Mouse (Mus musculus) embryonic stem cell, embryonic (primary cell): ENCODE results near the gene Sp8.

ENCODE experiments used
- CTCF ChIA-PET, 4 experiments: fragments of 300-600 bp in 2 of 4; fragments of 350-600 bp in 2 of 4; sonication (Branson Sonifier 250); formaldehyde crosslinking; loops; one replicate each; lab custom pipeline; 2022; ENCODE audit warnings: inconsistent platforms in 2 of 4; lab: Charles Lee
- POLR2A ChIA-PET, 4 experiments: fragments of 300-600 bp in 2 of 4; fragments of 350-600 bp in 2 of 4; sonication (Branson Sonifier 250); formaldehyde crosslinking; loops; one replicate each; lab custom pipeline; 2022; ENCODE audit warnings: antibody characterized with exemption in 4 of 4, inconsistent platforms in 1 of 4; lab: Charles Lee

The Sp8 gene

DNA sequence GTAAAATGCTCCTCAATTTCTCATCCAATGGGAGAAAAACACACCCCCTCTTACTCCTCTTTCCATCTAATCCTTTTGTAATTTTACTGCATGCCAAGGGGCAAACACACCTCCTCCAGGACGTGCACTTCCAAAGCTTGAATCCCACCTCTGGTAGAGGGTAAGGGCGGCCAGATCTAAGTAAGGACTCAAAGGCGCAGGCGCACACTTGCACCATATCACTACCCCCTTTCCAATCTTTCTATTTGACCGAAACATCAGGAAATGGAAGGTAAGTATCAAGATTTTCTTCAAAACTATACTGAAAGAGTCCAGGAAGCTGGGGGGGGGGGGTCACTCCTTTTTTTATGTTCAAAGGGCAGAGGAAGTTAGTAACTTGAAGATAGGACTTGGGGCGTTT lies at the start of gene Sp8:
Sp8 (plus strand) TSS at position 109 of the 400 bp plus-strand sequence.
- ChIA-PET POLR2A (interaction anchor here in 2 of 4 experiments (0.6 to 3.7 kb wide), 7 partner anchors 9 to 1172 kb away, joined by 3 to 20 read pairs (median 3); no protein-coding TSS in a partner anchor), CTCF (interaction anchor here in 2 of 4 experiments (0.7 to 1.8 kb wide), 2 partner anchors 9 to 10 kb away, joined by 9 to 10 read pairs; no protein-coding TSS in a partner anchor)

DNA sequence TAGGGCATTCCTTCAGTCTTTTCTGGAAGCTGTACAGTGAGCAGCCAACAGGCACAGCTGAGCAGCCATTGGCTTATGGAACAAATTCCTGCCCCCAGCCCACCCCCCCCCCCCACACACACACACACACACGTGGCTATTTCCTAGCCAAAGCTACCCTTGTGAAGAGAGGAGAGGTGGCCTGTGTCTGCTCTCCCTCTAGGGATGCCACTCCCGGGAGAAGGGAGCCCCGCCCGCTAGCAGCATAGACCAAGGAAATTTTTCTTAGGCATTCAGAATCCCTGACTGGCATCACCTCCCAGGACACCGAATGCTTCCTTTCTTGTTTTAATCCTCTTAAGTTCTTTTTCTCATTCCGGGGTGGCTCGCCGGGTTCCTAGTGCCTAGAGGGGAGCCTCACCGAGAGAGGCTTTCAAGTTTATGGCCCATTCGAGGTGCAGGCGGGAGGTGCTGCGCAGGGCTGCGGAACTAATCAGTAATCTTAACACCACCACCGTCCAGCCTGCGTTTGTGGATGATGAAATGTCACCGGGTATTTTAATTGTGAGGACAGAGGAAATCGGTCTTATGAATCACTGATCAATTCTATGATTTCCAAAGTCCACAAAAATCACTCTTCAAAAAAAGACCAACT lies 34.7 kb upstream of the Sp8 start:
- ChIA-PET CTCF (no interaction called here), POLR2A (no interaction called here)

DNA sequence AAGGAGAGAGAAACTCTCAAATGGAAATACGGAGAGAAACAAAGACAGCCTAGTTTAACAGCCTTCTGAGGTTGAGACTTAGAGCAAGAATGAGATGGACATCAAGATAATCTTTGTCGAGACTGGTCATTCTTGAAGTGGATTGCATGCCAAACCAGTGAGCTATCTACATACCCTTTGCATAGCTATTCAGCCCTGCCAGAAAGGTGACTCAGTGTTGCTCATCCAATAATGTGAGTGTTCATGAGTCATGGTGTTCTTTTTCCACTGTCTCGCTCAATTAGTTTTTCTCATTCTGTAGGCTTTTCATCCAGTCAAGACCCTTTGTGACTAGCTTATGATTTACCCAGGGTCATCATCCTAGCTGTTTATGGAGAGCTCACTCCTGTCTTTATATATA lies 31.6 kb upstream of the Sp8 start:
- ChIA-PET POLR2A (no interaction called here), CTCF (no interaction called here)

DNA sequence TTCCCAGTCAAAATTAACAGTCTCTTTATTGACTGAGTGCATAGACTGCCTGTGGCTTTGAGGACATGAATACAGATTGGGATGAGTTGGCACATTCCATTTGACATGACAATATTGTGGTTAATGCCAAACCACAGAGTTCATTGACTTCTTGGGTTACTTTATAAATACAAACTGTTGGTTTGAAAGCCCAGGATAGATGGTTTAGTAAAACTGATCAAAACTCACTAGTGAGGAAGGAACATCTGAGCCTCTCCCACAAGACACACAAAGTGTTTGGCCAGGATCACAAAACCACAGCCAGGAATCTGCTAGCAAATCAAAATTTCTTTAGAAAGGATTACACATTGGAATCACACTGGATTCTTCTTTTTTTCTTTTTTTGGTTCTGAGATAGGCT lies 30.0 kb upstream of the Sp8 start:
- ChIA-PET CTCF (no interaction called here), POLR2A (no interaction called here)

DNA sequence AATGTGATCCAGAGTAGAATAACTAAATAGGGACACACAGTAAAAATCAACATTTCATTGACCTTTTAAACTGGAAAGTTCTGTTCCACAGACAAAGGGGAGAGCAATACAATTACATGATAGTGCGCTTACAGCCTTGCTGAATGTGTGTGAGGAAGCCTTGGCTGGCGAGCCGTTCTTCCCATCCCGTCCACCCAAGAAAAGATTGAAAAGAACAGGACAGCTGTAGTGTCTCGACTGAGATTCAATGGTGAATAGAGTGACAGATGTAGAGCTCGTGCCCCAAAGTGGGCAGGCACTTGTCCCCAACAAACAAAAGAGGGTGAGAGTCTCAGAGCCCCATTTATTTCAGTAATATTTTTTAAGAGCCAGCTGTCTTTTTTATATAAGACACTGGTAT lies 16.2 kb upstream of the Sp8 start:
- ChIA-PET POLR2A (no interaction called here), CTCF (no interaction called here)

DNA sequence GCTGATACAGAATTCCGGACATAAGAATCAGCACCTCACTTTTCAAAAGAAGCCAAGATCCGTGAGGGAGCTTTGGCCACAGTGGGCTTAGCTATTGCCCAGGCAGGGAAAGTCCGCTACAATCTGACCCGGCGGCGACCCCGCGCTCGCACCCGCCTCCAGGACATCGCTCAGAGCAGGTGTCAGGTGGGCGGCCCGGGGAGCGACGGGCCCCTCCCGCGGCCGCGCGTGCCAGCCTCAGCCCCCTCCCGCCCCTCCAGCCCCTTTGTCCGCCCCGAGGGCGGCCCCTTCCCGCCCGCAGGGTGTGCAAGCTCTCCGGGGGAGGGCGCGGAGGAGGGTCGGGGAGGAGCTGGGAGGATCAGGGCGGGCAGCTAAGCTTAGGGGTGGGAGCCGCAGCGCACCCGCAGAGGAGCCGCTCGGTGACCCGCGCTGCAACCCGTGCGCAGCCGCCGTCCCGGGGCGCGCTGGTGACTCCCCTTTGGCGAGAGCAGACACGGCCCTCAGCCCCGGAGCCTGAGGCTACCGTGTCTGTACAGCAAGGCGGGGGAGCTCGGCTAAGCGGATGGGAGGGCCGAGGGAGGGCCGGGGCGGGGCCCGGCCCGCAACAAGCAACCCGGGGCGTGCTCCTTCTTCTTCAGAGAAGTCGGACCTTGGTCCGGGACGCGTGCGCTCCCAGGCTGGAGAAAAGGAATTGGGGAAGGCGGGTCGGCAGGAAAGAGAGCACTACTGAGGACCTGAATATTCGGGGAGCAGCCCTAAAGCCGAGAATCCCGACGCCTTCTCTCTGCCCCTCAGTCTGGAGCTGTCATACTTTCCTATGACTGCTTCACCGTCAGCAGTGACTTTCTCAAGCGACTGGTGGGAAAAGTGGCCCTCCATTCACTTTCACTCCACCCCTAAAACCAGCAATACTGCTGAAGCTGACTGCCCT lies 9.5 kb upstream of the Sp8 start:
- POLR2A ChIA-PET: interaction anchor here in 3 of 4 experiments (0.6 to 2.3 kb wide), 13 partner anchors 9 to 535 kb away, joined by 3 to 20 read pairs (median 5); partner anchors contain the start of genes Sp8 (in 2 of the 3) and Sp4 (in 1 of the 3)
- CTCF ChIA-PET: interaction anchor here in 3 of 4 experiments (0.7 to 2.3 kb wide), 5 partner anchors 10 to 93 kb away, joined by 3 to 10 read pairs (median 3); partner anchors contain the start of gene Sp8 (in 1 of the 3)

DNA sequence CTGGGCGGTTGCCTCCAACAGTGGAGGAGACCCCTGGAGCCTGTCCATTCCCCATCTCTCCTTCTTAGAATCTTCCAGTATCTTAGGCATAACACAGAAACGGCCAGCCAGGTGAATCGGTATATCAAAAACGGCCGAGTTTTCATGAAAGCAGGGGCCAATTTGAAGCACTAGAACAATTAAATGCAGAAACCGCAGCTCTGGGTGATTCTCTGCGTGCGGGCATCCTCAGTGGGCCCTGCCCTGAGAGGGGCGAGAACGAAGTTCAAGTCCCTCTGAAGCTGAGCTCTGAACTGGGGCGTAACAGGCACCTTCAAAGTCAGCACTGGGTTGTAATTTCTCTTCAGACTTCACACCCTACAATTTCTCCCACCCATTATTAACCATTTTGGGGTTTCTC lies 8.8 kb upstream of the Sp8 start:
- POLR2A ChIA-PET: interaction anchor here in 3 of 4 experiments (0.6 to 2.3 kb wide), 10 partner anchors 9 to 536 kb away, joined by 3 to 20 read pairs (median 7); partner anchors contain the start of genes Sp8 (in 2 of the 3) and Sp4 (in 1 of the 3)
- CTCF ChIA-PET: interaction anchor here in 3 of 4 experiments (0.6 to 2.3 kb wide), 3 partner anchors 9 to 299 kb away, joined by 4 to 10 read pairs (median 4); partner anchors contain the start of gene Sp8 (in 1 of the 3)

DNA sequence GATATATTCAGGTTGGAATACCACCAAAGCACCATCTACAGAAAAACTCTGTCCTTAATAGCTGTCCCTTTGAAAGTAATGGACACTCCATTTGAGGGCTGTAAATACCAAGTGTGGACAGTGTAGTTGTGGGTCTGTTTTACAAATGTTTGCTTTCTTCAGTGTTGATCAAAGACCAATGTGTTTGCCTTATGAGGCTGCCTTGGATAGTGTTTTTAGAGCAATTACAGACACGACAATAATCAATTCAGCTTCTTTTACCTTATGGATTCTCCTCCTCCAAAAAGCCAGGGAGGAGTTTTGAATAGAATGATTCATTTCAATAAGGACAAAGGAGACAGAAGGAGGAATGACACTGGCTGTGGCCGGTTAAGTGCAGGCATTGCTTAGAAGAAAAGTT lies 7.9 kb upstream of the Sp8 start:
- ChIA-PET POLR2A (interaction anchor here in 2 of 4 experiments (0.6 to 2.3 kb wide), 2 partner anchors 9 to 92 kb away, joined by 5 to 20 read pairs; partner anchors contain the start of gene Sp8 (in 1 of the 2)), CTCF (interaction anchor here in 3 of 4 experiments (0.6 to 2.3 kb wide), 3 partner anchors 8 to 300 kb away, joined by 3 to 10 read pairs (median 4); partner anchors contain the start of gene Sp8 (in 1 of the 3))

DNA sequence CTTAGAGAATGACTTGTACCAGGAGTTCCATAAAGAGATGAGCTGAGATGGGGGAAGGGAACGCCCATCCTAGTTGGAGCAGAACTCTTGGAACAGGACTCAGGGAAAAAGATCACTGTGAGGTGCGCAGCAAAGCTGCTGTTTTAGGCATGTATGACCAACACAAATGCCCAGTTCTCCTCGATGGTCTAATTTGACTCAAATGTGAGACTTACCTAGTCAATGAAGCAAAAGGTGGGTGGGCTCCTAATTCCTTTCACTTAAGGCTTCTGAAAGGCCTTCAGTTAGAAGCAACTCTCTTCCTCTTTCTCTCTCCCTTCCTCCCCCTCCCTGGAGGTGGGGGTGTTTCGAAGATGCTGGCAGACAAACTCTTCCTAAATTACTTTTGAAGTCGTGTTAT lies 6.7 kb upstream of the Sp8 start:
- CTCF ChIA-PET: no interaction called here

DNA sequence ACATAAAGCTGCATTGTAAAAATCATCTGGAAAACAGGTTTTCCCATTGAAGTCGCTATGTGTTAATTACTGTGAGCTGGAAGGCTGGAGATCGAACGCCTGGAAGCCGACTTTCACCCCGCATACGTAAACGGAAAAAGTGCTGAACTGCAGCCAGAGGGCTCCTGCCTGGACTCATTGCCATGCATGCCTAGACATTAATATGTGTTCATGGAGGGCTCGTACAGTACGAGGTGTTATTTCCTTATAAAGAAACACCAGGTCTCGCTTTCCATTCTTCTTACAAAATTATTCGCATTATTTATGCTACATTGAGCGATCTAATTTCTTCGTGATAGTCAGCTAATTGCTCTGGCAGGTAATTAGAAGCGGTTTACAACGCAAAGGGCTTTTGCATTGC lies 5.8 kb upstream of the Sp8 start:
- ChIA-PET POLR2A (no interaction called here), CTCF (no interaction called here)

More for the DNA sequence above, 6.7 kb upstream of the Sp8 start:
- POLR2A ChIA-PET: no interaction called here

DNA sequence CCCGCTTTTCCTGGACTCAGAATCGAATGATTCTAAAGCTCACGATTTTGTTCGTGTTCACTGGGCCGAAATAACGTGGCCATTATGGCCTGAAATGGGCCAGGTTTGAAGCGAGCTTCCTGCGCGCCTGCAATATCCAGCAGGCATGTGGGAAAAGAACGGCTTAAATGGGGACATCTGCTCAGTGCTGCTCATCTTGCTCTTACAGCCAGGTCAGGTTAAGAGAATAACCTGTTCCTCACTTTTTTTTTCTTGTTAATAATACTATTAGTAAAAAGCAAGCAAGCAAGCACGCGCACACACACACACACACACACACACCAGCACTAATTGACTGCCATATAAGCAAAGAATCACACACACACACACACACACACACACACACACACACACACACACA lies 5.3 kb upstream of the Sp8 start:
- CTCF ChIA-PET: interaction anchor here in 1 of 4 experiments (0.7 kb wide), 1 partner anchor 376 kb away, joined by 5 read pairs; no protein-coding TSS in a partner anchor

DNA sequence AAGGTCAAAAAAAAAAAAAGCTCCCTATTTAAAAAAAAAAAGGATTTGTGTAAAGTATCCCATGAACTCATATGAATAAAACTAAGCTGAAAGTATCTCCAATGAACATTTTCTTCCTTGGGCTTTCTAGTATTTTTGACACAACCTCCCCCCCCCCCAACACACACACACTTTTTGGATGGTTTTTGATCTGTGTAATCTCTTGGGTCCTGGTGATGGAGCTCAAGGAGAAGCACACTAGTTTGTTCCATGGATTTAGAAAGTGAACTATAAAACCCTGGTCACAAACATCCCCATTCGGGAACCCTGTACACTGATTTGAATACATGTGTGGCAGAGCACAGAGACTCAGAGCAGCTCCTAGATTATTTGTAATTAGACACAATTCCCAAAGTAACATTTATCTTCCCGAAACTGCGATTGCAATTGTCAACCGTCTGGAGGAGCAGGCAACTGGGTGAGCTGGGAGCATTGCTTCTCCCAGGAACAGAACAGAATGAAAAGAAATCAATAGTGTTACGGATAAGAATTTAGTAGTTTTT lies 4.7 kb upstream of the Sp8 start:
- POLR2A ChIA-PET: interaction anchor here in 2 of 4 experiments (0.6 to 0.7 kb wide), 3 partner anchors 192 to 1687 kb away, joined by 3 read pairs; no protein-coding TSS in a partner anchor
- CTCF ChIA-PET: interaction anchor here in 1 of 4 experiments (0.6 to 0.7 kb wide), 2 partner anchors 233 to 377 kb away, joined by 5 to 6 read pairs; no protein-coding TSS in a partner anchor

More for the DNA sequence above, 5.3 kb upstream of the Sp8 start:
- POLR2A ChIA-PET: interaction anchor here in 2 of 4 experiments (0.6 to 0.7 kb wide), 3 partner anchors 191 to 1686 kb away, joined by 3 read pairs; no protein-coding TSS in a partner anchor

DNA sequence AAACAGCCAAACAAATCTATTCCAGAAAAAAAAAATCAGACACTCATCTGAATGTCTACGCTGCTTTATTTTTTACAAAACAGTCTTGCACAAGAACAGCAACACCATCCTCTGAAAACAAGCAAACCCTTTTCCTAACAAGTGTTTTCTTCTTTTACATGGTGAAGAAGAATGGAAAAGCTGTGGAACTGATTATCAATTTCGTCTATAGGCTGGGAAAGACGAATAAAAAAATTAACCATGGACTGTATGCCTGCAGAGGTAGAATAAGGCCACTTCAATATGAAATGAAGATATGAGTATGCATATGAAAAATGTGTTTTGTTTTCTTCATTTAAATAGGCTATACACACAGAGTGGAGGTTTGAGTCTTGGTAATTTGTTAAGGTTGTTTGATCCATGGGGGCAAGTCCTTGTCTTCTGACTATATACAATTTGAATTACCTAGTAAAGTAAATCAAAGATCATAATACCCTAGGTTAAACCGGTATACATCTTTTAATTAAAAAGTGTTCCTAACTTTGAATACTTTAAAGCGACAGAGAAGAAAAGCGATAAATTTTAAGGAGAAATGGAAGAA lies 4.1 kb upstream of the Sp8 start:
- CTCF ChIA-PET: no interaction called here

DNA sequence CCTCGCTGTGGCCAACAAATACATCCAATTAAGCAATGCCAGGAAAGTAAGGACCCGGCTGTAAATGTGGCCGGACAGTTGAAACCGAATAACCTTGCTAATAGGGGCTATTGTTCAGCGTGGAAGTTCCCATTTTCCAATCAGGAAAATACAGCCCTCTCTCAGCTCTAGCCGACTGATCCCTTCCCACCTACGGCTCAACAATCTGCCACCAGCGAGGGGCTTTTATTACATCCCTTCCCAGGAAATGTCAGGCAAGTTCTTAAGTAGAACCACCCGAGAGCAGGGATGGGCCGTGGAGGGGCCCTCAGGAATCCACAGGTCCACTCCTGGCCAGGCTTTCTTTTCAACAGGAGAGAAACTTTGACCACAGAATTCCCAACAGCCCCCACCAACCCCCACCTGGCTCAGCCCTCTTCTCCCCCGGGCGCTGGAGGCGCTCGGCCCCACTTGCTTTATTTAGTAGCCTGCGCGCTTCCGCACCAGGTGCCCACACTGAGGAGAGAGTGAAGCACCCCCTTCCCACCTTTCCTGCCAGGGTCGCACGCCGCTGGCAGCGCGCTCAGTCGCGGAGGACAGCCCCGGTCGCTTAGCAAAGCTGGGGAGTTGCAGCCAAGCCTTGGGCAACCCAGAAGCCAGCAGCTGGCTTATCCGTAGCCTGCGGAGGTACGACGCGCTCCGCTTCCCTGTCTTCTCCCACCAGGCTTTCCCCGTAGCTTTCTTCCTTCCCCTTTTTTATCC lies 3.3 kb upstream of the Sp8 start:
- POLR2A ChIA-PET: no interaction called here
- CTCF ChIA-PET: interaction anchor here in 1 of 4 experiments (0.8 kb wide), 1 partner anchor 532 kb away, joined by 3 read pairs; no protein-coding TSS in a partner anchor

More for the DNA sequence above, 4.1 kb upstream of the Sp8 start:
- POLR2A ChIA-PET: no interaction called here

DNA sequence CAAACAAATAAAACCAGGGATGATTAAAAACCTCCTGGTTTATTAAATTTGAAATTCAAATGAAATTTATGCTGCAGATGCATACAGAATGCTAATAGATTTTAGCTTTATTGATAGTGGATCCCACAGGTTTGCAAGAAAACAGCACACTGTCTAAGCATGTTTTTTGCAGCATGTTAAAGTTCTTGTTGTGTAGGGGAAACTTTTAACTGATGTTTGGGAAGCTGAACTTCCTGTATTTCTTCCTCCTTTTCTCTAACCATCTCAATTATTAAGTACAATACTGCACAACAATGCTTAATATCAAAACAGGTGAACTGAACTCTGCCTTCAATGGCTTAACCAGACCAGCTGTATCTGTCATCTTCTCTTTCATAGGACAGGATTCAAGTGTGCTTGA lies 2.0 kb upstream of the Sp8 start:
- CTCF ChIA-PET: no interaction called here
- POLR2A ChIA-PET: no interaction called here

DNA sequence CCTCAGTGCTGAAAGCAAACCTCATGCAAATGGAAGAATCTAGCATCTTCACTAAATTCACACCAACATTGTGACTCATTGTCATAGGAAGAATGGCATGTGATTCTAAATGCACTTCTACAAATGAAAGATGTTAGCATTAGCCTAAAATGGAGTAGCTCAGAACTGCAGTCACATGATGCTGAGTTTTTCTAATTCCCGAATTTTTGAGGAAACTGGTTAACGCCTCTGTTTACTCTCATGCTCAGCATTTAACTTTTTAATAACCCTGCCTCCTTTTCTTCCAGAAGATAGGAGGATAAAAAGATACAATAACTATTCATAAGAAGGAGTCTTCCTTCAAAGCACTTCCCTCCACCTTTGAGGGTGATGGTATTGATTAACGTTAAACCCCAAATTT lies 1.3 kb upstream of the Sp8 start:
- POLR2A ChIA-PET: no interaction called here
- CTCF ChIA-PET: no interaction called here

DNA sequence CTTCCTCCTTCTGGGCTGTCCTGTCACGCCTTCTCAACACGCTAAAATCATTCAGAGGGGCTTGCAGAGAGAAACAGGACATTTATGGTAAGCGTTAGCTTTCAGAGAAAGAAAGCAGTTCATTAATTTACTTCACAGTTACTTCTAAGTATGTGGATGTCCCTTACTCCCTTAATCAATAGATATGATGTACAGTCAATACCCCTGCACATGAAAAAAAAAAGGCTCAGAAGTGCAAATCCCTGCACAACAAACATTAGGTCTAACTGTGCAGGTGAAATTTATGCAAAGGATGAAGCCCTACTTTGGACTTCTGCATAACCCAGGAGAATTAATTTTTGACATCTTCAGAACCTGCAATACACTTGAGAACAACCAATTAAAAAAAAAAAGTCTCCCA lies 778 bp upstream of the Sp8 start:
- ChIA-PET CTCF (no interaction called here), POLR2A (interaction anchor here in 1 of 4 experiments (3.7 kb wide), 1 partner anchor 8 kb away, joined by 20 read pairs; no protein-coding TSS in a partner anchor)
